Mouse (Mus musculus) small intestine, adult 2 months (tissue): Measurements from ENCODE around the gene Hao2.

Experiments used
- CTCF ChIP-seq: fragments of 200-500 bp; IDR thresholded peaks from 2 replicates; pipeline ENCODE4 v1.5.1; 2012; ENCODE audit warnings: low read depth, mild to moderate bottlenecking, control low read depth, inconsistent platforms, low read length, moderate library complexity, mixed read lengths; ENCODE audit not compliant: insufficient replicate concordance, insufficient read length; ENCODE audit errors: extremely low read depth
- POLR2A ChIP-seq: fragments of 200-500 bp; IDR thresholded peaks from 2 replicates; pipeline ENCODE4 v1.6.1; 2012; ENCODE audit warnings: low read depth, mild to moderate bottlenecking, control low read depth, inconsistent platforms, low read length, moderate library complexity

DNA sequence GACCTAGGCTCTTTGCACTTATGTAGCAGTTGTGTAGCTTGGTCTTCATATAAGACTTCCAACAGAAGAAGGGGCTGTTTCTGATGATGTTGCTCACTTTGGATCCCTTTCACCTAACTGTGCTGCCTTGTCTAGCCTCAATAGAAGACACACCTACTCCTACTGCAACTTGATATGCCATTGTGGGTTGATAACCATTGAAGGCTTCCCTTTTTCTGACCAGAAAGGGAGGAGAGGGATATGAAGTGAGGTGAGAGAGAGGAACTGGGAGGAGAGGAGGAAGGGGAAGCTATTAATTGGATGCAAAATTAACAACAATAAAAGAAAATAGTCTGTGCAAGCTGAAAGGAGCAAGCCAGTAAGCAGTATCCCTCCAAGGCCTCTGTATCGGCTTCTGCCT lies 30.2 kb downstream of the Hao2 start:
- no peak for TF ChIP-seq POLR2A
- TF ChIP-seq CTCF, result no peak
